Mouse (Mus musculus) limb, embryonic 13.5 days (tissue): ENCODE measurements around the gene Fam217b. TPM values are rescaled to one million over a fixed set of nuclear protein-coding genes. Genes with fewer than 3 reads are reported as not detected.

Experiments used
- ATAC-seq: fragments of 200-750 bp; cut with Nextera tagmentation; 2 replicates; pipeline ENCODE4 v1.8.0; 2017; ENCODE audit warnings: low read depth, moderate number of reproducible peaks, moderate TSS enrichment; ENCODE audit not compliant: low FRiP score
- H3K27ac ChIP-seq: fragments of 300-500 bp; sonication (generic); 2 replicates; pipeline ENCODE4 v1.5.1; 2015; ENCODE audit warnings: inconsistent platforms, mild to moderate bottlenecking, moderate library complexity
- H3K27me3 ChIP-seq: fragments of 300-500 bp; sonication (generic); 2 replicates; pipeline ENCODE4 v1.6.1; 2015; ENCODE audit warnings: mild to moderate bottlenecking, inconsistent platforms
- H3K36me3 ChIP-seq: fragments of 300-500 bp; sonication (generic); 2 replicates; pipeline ENCODE4 v1.6.1; 2015; ENCODE audit warnings: inconsistent platforms, mild to moderate bottlenecking, moderate library complexity
- H3K4me1 ChIP-seq: fragments of 300-500 bp; sonication (generic); 2 replicates; pipeline ENCODE4 v1.6.1; 2015; ENCODE audit warnings: inconsistent platforms
- H3K4me2 ChIP-seq: fragments of 300-500 bp; sonication (generic); replicated peaks from 2 replicates; pipeline ENCODE4 v1.6.1; 2015; ENCODE audit warnings: inconsistent platforms, mild to moderate bottlenecking, moderate library complexity
- H3K4me3 ChIP-seq: fragments of 300-500 bp; sonication (generic); 2 replicates; pipeline ENCODE4 v1.5.1; 2015; ENCODE audit warnings: moderate library complexity, mild to moderate bottlenecking, inconsistent platforms
- H3K9ac ChIP-seq: fragments of 300-500 bp; sonication (generic); 2 replicates; pipeline ENCODE4 v1.6.1; 2015; ENCODE audit warnings: mild to moderate bottlenecking, inconsistent platforms
- H3K9me3 ChIP-seq: fragments of 300-500 bp; sonication (generic); 2 replicates; pipeline ENCODE4 v1.6.1; 2016; ENCODE audit warnings: inconsistent platforms
- WGBS: fragments of 180-500 bp; shearing (Covaris S2); methylation state at CpG from one replicate; pipeline ENCODE4 v1.1.7; 2015; 5-methylcytosine and 5-hydroxymethylcytosine counted together
- polyA plus RNA-seq: library from polyadenylated mRNA; unstranded; fragments of >200 nt; fragmentation: Nextera tagmentation; extraction: Ambion mirVana; gene quantifications from 2 replicates; pipeline ENCODE4 v1.2.1, GENCODE M21; 2015

Gene Fam217b
- polyA plus RNA-seq, 1 experiment from 2014 or later = 6.0 TPM

DNA sequence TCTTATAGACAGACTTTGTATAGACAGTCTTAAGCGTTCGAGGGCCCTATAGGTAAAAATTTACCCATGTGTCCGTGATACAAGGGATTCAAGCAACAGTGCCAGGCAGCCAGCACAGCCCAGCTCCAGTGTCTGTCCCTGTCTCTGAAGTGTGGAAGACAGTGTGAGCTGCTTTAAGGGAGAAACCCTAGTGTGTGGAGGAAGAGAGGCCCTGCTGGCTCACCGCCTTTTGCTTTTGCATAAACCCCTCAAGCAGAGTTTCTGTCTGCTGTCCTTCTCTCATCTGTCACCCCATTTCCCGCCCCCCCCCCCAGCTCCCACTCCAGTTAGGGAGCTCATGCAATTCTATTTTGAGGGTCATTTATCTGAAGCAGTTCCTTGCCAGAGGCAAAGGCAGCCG is 7.3 kb downstream of the Fam217b start:
- no peaks in the 10 kb centered on the region for H3K27me3 ChIP-seq
- peak overlapping the region; percentile 22; the same call in 1 of the 2 replicates for H3K27ac ChIP-seq
- H3K4me1 ChIP-seq = peaks cover 24% of the 10 kb centered on the region
- no peaks in the 10 kb centered on the region for H3K9me3 ChIP-seq
- peaks cover 4% of the 10 kb centered on the region; the same call in 1 of the 2 replicates for H3K36me3 ChIP-seq
- H3K9ac ChIP-seq = no peak overlapping the region
- WGBS = 30% methylated on average over 6 of the region's 6 CpGs
- no peak for ATAC-seq
- H3K4me2 ChIP-seq = no peak overlapping the region
- H3K4me3 ChIP-seq = no peak overlapping the region

DNA sequence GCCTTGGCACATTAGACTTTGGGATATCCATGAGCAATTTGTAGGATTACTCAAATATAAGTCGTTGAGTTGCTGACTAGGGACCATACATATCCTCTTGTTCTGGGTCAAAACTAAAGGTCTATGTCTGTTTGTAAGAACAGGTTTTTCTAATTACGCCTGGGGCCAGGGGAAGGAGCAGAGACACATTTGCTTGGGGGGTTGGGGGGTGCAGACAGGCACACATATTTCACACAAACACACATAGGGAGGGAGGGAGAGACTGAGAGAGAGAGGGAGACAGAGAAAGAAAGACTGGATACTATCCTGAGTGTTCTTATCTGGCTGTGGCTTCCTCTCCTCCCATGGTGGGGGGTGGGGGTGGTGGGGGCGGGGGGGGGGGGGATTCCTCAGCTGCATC is 7.9 kb downstream of the Fam217b start:
- Histone ChIP-seq H3K36me3 (peaks cover 4% of the 10 kb centered on the region; the same call in 1 of the 2 replicates), H3K27ac (no peak overlapping the region), H3K27me3 (no peaks in the 10 kb centered on the region; the same call in 1 of the 2 replicates), H3K4me3 (no peak overlapping the region), H3K9me3 (no peaks in the 10 kb centered on the region), H3K4me2 (no peak overlapping the region), H3K9ac (no peak overlapping the region), H3K4me1 (peaks cover 24% of the 10 kb centered on the region)
- WGBS = 8% methylated on average over 3 of the region's 3 CpGs
- ATAC-seq = peak; percentile 22; the same call in 1 of the 2 replicates

DNA sequence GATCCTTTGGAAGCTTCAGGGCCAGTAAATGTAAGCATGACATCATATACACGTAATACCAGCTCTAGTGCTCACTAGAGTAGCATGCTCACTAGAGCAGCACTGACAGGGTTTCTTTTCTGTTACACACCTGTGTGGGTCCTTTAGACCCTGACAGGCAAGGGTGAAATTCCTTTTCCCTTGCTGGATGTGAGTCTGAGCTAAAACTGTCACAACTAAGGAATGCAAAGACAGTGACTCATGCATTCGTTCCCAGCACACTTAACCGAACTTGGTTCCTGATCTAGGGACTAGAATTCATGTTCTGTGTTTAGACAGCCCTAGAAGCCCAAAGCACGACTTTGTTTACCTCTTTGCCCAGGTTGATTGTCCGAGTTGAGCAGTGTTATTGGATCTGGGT is 8.9 kb downstream of the Fam217b start:
- 66% methylated on average over 5 of the region's 5 CpGs for WGBS
- H3K9ac ChIP-seq = no peak overlapping the region
- H3K27ac ChIP-seq = no peak overlapping the region
- H3K36me3 ChIP-seq = no peaks in the 10 kb centered on the region
- H3K4me1 ChIP-seq = peaks cover 24% of the 10 kb centered on the region
- no peak for ATAC-seq
- H3K9me3 ChIP-seq = no peaks in the 10 kb centered on the region
- H3K27me3 ChIP-seq = peaks cover 4% of the 10 kb centered on the region; the same call in 1 of the 2 replicates
- no peak overlapping the region for H3K4me3 ChIP-seq
- H3K4me2 ChIP-seq = no peak overlapping the region

DNA sequence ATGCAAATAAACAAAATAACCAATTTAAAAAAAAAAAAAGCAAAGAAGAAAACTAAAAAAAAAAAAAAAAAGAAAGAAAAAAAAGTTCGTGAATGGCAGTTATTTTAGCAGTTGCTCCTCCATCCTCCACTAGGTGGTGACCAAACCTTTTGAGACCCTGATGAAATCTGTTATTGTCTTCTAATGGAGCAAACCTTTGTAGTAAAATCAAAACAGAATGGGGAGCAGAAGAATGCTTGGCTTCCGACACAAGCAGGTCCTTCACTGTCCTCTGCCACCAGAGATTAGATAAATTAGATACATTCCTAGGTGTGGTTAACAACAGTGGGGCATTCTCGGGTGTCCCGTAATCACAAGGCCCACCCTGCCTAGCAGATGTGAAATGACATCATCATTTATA is 11.9 kb downstream of the Fam217b start:
- peaks cover 22% of the 10 kb centered on the region for H3K4me1 ChIP-seq
- peaks cover 5% of the 10 kb centered on the region; the same call in 1 of the 2 replicates for H3K27me3 ChIP-seq
- H3K36me3 ChIP-seq = no peaks in the 10 kb centered on the region
- H3K27ac ChIP-seq = no peak overlapping the region
- no peak overlapping the region for H3K4me3 ChIP-seq
- H3K4me2 ChIP-seq = no peak overlapping the region
- no peak overlapping the region for H3K9ac ChIP-seq
- ATAC-seq = peak; percentile 55; the same call in 1 of the 2 replicates
- no peaks in the 10 kb centered on the region for H3K9me3 ChIP-seq
- 40% methylated on average over 4 of the region's 4 CpGs for whole genome bisulfite sequencing

DNA sequence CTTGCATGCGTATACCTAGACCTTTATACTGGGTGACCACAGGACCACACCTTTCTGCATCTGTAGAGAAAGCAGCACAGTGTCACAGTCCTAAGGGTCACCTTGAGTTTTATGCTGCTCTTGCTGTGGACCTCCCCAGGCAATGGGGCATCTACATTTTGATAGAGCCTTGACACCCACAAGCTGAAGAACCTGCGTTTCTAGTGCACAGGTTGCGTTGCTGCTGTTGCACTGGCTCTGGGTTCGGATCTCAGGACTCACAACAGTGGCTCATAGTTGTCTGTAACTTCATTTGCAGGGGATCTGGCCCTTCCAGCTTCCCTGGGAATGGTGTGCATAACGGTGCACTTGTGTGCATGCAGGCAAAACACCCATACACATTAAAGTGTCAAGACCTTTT is 12.9 kb downstream of the Fam217b start:
- ATAC-seq = no peak
- peaks cover 5% of the 10 kb centered on the region; the same call in 1 of the 2 replicates for H3K27me3 ChIP-seq
- no peaks in the 10 kb centered on the region for H3K36me3 ChIP-seq
- H3K9ac ChIP-seq = no peak overlapping the region
- H3K9me3 ChIP-seq = no peaks in the 10 kb centered on the region
- peaks cover 22% of the 10 kb centered on the region for H3K4me1 ChIP-seq
- WGBS = 81% methylated on average over 5 of the region's 5 CpGs
- no peak overlapping the region for H3K4me2 ChIP-seq
- H3K27ac ChIP-seq = no peak overlapping the region
- no peak overlapping the region for H3K4me3 ChIP-seq

DNA sequence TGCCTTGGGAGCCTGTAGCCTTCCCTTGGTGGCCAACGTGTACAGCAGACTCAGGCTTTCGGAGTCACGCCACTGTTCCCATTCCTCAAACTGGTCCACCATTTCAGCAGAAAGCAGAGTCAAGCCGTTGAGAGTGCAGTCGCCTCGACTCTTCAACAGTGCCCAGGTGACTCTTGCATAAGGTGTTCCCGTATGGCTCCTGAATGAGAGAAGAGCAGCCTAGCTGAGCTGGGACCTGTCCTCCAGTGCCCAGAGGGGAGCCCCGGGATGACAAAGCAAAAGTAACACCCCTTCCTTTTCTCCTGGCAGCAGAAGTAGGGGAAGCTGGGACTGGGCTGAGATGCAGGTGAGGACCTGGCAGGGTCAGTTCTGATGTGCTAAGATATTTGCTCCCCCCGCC is 13.9 kb downstream of the Fam217b start:
- no peaks in the 10 kb centered on the region for H3K36me3 ChIP-seq
- 81% methylated on average over 9 of the region's 9 CpGs for WGBS
- no peak overlapping the region for H3K4me2 ChIP-seq
- no peak overlapping the region for H3K4me3 ChIP-seq
- no peak overlapping the region for H3K9ac ChIP-seq
- ATAC-seq = no peak
- H3K9me3 ChIP-seq = no peaks in the 10 kb centered on the region
- no peak overlapping the region for H3K27ac ChIP-seq
- H3K4me1 ChIP-seq = peaks cover 14% of the 10 kb centered on the region
- H3K27me3 ChIP-seq = peaks cover 9% of the 10 kb centered on the region

DNA sequence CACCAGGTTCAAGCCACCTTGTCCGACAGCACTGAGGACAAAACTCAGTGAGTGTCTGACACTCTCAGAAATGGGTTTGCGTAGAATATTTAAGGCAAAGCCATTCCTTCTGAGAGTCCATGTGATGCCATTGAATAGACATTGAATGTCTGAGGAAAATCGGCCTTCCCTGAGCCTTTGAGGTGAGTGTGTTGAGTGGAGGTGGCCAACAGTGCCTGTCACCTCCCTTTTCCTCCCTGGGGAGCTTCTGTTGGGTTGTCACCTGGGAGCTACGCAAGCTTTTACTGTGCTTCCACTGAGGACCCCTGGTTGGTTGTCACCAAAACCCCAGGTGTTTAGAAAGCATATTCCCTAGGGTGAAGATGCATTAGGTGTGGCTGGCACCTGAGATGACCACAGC is 14.4 kb downstream of the Fam217b start:
- ATAC-seq = no peak
- Histone ChIP-seq H3K36me3 (no peaks in the 10 kb centered on the region), H3K9me3 (no peaks in the 10 kb centered on the region), H3K4me2 (no peak overlapping the region), H3K27ac (no peak overlapping the region), H3K9ac (no peak overlapping the region), H3K4me3 (no peak overlapping the region), H3K4me1 (peaks cover 14% of the 10 kb centered on the region), H3K27me3 (peaks cover 9% of the 10 kb centered on the region)
- WGBS = 89% methylated on average over 4 of the region's 4 CpGs

DNA sequence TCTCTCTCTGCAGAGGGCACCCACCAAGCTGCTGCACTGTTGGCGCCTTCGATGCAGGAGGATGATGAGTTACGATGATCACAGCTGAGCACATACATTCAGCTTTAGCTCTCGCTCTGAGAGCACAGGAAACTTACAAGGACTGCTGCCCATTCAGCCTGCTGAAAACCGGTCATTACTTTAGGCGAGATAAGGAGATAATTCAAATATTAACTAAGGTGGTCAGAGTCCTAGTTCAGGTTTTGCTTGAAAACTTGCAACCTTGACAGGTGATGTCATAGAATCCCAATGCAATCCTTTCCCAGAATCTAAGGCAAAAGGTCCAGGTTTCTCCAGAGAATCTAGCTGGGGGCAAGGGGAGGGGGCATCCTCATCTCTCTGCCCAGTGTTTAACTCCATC is 15.1 kb downstream of the Fam217b start:
- 90% methylated on average over 6 of the region's 6 CpGs for WGBS
- Histone ChIP-seq H3K4me3 (no peak overlapping the region), H3K9ac (no peak overlapping the region), H3K4me1 (peaks cover 22% of the 10 kb centered on the region), H3K9me3 (no peaks in the 10 kb centered on the region), H3K27ac (no peak overlapping the region), H3K36me3 (no peaks in the 10 kb centered on the region), H3K27me3 (peaks cover 9% of the 10 kb centered on the region), H3K4me2 (no peak overlapping the region)
- no peak for ATAC-seq

DNA sequence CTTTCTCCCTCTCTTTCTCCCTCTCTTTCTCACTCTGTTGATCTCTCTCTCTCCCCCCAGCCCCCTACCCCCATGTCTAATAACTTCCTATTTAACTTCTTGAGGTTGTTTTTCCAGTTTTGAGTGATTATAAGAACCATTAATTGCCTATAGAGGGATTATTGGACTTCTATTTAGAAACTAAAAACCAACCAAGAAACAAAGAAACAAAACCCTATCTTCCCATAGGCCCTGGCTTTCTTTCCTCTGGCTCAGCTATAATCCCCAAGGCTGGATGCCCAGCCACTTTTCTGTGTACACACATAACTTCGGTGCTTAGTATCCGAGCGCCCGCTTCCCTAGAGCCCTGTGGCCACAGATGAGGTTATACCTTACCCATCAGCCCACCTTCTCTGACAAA is 15.9 kb downstream of the Fam217b start, which contains the start of gene Cdh26:
Gene Cdh26, plus strand, starts transcription at position 301 of the 400 bp plus-strand sequence.
- Histone ChIP-seq H3K36me3 (no peaks in the 10 kb centered on the region), H3K4me2 (no peak within 1 kb of the TSS), H3K4me1 (peaks cover 30% of the 10 kb centered on the region), H3K27ac (no peak within 1 kb of the TSS), H3K4me3 (no peak within 1 kb of the TSS), H3K9ac (no peak within 1 kb of the TSS), H3K9me3 (no peaks in the 10 kb centered on the region), H3K27me3 (peaks cover 9% of the 10 kb centered on the region)
- WGBS = 85% methylated on average over 4 of the region's 4 CpGs
- ATAC-seq = no peak

DNA sequence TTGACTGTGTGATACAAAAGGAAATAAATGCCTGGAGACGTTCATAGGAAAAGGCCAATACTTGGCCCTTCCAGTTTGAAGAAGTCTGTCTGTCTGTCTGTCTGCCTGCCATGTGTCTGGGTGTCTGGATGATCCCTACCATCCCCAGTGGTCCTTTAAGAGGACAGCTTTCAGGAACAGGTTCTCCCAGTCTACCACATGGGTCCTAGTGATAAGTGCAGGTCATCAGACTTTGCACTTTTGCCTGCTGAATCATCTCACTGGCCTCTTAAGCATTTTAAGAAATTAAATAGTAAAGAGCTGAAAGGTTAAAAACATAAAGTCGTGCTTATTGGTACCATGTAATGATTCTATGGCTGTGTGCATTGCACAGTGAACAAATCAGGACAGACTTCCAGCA is 19.2 kb downstream of the Fam217b start:
- no peak overlapping the region for H3K4me3 ChIP-seq
- peaks cover 35% of the 10 kb centered on the region for H3K4me1 ChIP-seq
- peaks cover 4% of the 10 kb centered on the region; the same call in 1 of the 2 replicates for H3K27me3 ChIP-seq
- ATAC-seq = no peak
- no peak overlapping the region for H3K9ac ChIP-seq
- no peak overlapping the region for H3K27ac ChIP-seq
- WGBS = 68% methylated on average over 2 of the region's 2 CpGs
- H3K4me2 ChIP-seq = no peak overlapping the region
- no peaks in the 10 kb centered on the region for H3K9me3 ChIP-seq
- no peaks in the 10 kb centered on the region for H3K36me3 ChIP-seq

DNA sequence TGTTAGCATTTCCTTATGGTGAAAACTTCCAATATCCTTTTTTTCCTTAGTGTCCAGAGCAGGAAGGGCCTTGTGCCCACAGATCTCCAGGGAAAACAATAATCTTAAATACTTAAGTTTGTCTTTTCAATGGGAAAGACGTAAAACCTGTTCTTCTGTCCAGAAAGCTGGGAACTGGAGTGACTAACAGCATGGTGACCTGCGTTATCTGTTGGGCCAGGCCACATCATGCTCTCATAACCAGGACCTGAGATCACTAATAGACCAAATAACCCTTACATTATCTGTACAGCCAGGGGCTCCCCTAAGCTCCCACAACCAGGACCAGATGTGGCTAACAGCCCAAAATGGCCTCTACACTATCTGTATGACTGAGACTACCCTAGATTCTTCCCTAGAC is 19.6 kb downstream of the Fam217b start:
- Histone ChIP-seq H3K4me2 (no peak overlapping the region), H3K27me3 (peaks cover 4% of the 10 kb centered on the region; the same call in 1 of the 2 replicates), H3K27ac (no peak overlapping the region), H3K36me3 (no peaks in the 10 kb centered on the region), H3K4me1 (peaks cover 35% of the 10 kb centered on the region), H3K9ac (no peak overlapping the region), H3K4me3 (no peak overlapping the region), H3K9me3 (no peaks in the 10 kb centered on the region)
- 61% methylated on average over 2 of the region's 2 CpGs for WGBS
- ATAC-seq = no peak

DNA sequence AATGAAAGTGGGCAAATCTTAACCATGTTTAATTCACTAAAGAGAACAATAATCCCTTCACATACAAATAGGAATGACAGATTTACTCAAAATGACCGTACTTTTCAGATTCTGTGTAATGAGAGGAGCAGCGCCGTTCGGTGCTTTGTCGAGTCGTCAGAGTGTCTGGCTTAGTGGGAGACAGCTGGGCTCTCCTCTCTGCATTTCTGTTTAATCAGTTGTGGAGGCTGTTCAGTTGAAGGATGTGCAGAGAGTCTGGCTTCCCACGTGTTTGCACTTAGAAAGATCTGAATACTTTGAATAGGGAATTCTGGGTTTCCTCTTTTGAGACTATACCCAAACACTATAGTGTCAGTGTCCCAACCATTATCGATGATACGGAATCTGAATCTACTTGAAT is 23.0 kb downstream of the Fam217b start:
- Histone ChIP-seq H3K9me3 (no peaks in the 10 kb centered on the region), H3K4me2 (no peak overlapping the region), H3K4me3 (no peak overlapping the region), H3K4me1 (peaks cover 22% of the 10 kb centered on the region), H3K9ac (no peak overlapping the region), H3K27ac (no peak overlapping the region), H3K36me3 (no peaks in the 10 kb centered on the region), H3K27me3 (peaks cover 4% of the 10 kb centered on the region; the same call in 1 of the 2 replicates)
- ATAC-seq = no peak
- 55% methylated on average over 9 of the region's 9 CpGs for WGBS

DNA sequence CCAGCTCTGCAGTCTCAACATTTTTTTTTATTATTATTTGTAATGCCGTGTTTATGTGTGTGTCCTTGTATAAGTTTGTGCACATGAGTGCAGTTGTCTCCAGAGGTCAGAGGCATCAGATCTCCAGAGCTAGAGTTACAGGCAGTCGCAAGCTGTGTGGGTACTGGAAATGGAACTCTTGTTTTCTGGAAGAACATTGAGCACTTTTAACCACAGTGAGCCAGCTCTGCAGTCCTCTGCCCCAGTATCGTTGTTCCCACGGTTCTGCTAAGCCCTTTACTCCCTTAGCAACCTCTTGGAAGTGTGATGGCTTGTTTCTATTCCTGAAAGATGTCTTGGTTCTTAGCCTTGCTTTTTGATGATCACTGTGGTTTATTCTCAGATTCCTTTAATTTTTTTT is 35.1 kb downstream of the Fam217b start:
- Histone ChIP-seq H3K4me1 (0 out of 2 replicates have a peak, but pooled peaks cover 3% of the 10 kb centered on the region), H3K4me2 (no peak overlapping the region), H3K27ac (no peak overlapping the region), H3K4me3 (no peak overlapping the region), H3K36me3 (no peaks in the 10 kb centered on the region), H3K27me3 (no peaks in the 10 kb centered on the region), H3K9ac (no peak overlapping the region), H3K9me3 (no peaks in the 10 kb centered on the region)
- ATAC-seq = no peak
- 72% methylated on average over 4 of the region's 4 CpGs for WGBS
